Mouse (Mus musculus) left cerebral cortex, adult 11 months (tissue): ENCODE measurements at regions not wholly inside any gene's neighbourhood (a gene's known extent, or its start where the extent isn't known, plus 50 kb on each side); places are given as distances from the start of the nearest gene placed in this dataset.
A peak's percentile ranks its signal among the peaks of the same experiment; 100 is the strongest.

Experiments used
- DNase-seq: peaks from one replicate; pipeline ENCODE4 v3.0.0; 2022; ENCODE audit warnings: low spot score

DNA sequence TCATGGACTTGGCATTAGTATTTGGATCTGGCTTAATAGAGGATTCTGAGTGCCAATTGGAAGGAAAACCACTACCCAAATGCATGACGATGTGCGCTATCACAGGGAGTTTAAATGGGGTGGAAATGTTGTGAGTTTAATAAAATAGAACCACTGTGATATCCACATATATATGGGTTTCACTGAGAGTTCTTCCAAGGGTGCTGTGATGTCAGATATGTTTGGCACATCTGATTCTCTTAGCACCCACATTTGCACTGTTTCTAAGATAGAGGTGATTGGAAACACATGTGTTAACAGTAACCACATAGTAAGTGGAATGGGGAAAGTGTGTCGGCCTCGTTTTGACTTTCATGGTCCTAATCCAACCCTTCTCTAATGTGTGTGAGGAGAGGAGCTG lies 189.7 kb upstream of the 1810046K07Rik start:
- DNase-seq, result no peak

DNA sequence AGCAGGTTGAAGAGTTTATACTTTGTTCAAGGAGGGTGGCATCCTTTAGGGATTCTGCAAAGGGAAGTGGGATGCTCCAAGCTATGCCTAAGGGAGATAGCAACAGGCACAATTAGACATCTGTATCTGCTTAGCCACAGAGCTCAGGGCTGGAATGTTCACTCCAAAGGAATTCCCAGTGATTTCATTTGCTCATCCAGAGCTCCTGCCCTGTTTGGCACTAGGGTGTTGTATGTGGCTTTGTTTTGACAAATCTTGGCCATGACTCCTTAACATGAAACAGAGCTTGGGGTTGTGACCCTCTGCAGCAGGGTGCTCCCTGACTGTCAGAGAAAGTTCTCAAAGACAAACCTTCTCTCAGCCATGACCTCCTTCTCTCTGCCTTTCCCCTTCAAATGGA lies 194.8 kb upstream of the 1810046K07Rik start:
- DNase-seq, result no peak

GRCm38 (mm10) chr9:51525906-51526305 lies 197.2 kb upstream of the 1810046K07Rik start:
- no peak for DNase-seq

GRCm38 (mm10) chr9:51538894-51539293 lies 210.2 kb upstream of the 1810046K07Rik start:
- DNase-seq, result no peak

DNA sequence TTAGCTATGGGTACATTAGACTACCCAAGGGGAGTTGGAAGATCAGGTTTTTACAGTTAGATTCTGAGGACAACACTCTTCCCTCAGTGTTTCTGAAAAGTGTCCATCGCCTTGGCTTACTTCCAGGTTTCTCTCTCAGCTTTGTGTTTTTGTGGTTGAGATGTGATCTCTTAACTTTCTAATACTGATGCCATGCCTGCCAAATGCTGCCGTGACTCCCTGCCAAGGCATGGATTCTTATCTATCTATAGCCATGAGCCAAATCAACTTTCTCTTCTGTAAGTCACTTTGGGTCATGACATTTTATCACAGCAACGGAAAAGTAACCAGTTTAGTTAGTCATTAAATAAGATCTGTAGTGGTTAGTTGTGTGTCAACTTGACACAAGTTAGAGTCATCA lies 213.2 kb upstream of the 1810046K07Rik start:
- no peak for DNase-seq

DNA sequence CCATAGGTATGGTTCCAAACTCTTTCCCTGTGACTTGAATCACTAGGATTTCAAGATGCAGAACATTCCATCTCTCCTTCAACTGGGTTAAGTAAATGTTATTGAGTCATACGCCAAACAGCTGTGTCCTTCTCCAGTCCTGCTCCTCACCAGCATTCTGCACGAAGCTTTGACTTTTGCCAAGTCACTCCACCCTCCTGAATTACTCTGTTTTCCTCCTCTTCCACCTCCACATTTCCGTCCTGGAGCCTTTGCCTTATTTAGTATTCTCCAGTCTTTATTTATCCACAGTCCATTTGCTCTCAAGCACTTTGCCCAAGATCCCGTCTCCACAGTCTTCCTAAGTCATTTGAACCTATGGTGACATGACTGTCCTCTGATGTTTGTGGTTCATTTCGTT lies 193.1 kb upstream of the Arhgap20 start:
- no peak for DNase-seq

GRCm38 (mm10) chr9:51581601-51582000 lies 183.5 kb upstream of the Arhgap20 start:
- no peak for DNase-seq

DNA sequence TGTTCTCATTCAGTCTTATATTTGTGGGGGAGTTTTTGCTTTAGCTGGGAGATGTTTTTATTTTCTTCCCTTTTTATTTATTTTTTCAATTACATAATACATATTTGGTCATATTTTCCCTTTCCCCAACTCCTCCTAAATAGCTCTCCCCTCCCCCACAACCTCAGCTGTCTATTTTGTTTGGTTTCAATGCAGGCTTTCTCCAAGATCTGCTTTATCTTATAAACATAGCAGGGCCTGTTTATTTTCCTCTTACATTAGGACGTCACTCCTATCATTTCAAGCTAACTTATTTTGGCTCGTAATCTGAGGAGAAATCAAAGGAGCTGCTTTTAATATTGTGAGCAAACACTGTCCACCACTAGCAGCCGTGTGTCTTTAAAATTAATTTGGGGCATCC lies 171.4 kb upstream of the Arhgap20 start:
- no peak for DNase-seq

DNA sequence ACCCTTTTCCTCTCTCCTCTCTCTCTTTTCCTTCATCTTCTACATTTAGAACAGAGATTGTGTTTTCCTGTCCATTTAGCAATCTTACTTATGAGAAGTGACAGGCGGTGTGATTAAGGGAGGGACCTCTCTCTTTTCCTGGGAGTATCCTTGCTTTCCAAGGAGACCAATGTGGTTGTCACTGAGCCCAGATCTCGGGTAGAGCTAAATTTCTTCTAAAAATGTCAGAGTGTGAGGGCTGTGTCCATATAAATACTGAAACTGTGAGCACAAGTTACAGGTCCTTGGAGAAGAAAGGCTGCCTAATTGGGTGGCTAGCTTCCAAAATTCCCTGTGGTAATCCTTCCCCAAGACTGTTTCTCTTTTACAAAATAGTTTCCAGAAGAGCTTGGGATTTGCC lies 166.4 kb upstream of the Arhgap20 start:
- DNase-seq, result no peak

GRCm38 (mm10) chr9:51608158-51608557 lies 157.0 kb upstream of the Arhgap20 start:
- no peak for DNase-seq

GRCm38 (mm10) chr9:51608697-51609456 lies 156.3 kb upstream of the Arhgap20 start:
- no peak for DNase-seq

DNA sequence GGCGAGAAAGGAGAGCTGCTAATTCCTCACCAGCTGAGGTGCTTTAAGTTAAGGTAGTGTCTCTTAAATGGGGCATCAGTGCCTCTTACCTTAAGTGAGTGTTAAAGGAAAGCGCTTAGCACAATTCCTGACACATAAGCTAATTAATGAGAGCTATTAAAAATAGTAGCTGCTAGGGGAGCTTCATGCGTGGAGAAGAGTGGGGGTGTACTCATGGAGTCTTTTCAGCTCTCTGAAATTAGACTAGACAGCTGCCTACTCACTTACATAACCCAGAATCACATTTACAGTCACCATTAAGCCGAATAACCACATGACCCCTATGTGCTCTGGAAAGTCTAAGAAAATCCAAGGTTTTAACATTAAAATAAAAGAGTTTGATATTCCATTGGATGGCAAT lies 139.0 kb upstream of the Arhgap20 start:
- DNase-seq, result peak; percentile 33

DNA sequence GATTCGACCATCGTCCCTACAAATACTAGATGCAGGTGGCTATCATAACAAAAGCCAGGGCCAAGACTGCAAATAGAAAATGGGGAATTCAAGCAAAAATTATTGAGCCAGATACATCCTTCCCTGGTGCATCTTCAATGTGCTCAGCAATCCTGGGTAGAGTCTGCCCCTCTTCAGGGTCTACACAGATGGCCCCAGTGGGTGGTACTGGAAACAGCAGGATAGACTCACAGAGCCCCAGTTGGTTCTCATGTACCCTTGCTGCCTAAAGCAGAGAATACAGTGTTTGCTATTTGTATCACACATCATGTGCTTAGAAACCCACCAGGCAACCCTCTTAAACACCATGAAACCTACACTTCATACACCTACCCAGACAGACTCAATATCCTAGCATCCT lies 129.0 kb upstream of the Arhgap20 start:
- DNase-seq, result no peak

DNA sequence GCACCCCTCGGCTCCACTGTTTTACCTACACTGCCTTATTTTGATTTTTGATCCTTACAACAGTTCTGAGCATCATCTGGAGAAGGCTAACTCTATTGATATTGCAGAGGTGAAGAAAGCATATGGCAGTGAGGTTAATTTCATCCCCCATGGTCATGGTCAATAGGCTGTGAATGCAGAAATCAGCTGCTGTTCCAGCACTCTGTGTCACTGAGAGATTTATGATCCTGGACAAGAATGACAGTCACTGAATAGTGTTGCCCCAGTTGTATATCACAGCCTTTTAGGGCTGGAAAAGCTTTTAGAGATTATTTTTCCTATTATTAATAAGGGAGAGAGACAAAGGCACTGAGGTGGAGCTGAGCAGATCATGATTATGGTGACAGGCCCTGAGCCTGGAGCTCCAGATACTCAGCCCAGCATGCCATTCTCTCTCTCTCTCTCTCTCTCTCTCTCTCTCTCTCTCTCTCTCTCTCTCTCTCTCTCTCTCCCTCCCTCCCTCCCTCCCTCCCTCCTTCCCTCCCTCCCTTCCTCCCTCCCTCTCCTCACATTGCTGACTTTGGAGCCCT lies 128.5 kb upstream of the Arhgap20 start:
- no peak for DNase-seq

DNA sequence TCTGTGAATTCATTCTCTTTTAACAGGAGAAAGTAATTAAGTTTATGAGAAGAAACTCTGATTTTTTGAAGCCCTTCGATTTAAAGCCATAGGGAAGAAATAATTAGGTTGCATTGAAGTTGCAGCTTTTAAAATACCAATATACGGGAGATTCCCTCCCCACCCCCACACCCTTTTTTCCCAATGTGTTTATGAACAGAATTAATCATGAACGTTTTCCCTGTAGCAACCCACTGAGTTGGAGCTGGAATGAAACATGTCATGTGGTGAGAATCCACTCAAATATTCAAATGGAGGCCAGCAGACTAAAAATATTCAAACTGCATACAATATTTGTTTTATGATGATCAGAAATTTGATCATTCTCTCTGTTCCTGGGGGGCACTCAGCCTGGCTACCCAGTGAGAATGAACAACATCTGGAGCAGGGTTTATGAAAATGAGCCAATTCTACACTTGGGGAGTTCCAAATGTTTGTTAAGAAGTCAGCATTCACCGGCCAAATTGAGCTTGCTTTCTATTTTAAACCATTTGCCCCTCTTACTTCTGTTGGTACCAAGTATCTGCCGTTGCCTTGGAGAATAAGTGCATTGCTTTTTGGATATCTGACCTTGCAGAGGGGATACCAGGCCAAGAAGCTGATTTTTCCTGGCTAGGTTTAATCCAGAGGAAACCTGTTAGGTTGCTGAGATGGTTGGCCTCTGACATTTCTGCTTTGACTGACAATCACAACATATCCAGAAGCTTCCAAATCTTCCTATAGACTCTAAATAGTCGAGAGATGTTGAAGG lies 127.8 kb upstream of the Arhgap20 start:
- DNase-seq, result no peak

DNA sequence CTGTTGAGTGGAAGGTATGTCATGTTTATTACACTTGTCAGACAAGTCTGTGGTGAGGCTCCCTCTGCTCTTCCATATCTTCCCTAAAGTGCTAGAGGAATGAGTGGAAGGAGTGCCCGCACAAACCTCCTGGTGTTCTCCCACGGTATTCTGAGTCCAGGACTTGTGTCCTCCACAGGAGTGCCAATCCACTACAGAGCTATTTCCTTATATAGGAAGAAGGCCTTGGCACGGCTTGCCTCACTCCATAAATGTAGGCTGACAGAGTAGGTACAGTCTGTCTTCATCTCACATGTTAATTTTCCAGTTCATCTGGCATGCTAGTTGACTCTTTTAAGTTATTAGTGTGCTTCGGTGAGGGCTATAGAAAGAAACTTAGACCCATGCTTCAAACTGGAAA lies 123.4 kb upstream of the Arhgap20 start:
- peak; percentile 19 for DNase-seq

GRCm38 (mm10) chr9:51645426-51645825 lies 119.7 kb upstream of the Arhgap20 start:
- no peak for DNase-seq

GRCm38 (mm10) chr9:51653376-51654292 lies 111.5 kb upstream of the Arhgap20 start:
- no peak for DNase-seq

DNA sequence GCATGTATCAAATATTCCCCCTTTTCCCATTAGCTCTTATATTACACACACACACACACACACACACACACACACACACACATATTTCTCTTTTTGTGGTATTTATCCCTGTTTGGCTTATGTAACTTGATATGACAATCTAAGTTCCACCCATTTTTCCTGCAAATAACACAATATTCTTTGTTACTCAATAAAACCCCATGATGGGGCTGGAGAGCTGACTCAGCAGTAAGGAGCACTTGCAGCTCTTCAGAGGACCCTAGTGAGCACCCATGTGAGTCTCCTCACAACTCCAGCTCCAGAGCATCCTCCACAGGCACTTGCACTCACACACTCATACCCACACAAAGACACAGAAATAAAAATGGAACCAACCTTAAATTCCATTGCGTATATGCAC lies 110.5 kb upstream of the Arhgap20 start:
- no peak for DNase-seq

DNA sequence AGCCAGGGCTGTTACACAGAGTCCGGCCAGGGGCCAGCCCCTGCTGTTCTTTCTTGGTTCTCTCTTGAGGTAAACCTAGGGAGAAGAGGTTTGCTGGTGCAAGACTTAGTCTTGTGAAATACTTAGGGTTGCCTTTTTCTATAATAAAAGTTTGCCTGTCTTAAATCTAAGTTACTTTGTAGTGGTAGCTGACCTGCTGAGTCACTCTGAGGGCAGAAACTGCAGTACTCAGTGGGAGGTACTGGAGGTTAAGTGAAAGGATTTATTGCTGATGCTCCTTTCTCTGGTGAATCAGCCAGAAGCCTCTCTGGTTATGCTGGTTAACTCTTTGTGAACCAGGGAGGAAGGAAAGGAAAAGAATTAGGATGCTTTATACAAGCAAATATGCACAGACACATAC lies 107.3 kb upstream of the Arhgap20 start:
- no peak for DNase-seq

GRCm38 (mm10) chr9:51660908-51661874 lies 103.9 kb upstream of the Arhgap20 start:
- DNase-seq, result peak; percentile 29
